Mouse (Mus musculus) spleen, postnatal 10 days (tissue): Measurements from ENCODE around the gene Gm45837.
"Not testable (repeated sequence)": the region's sequence is repeated elsewhere in the genome, so short reads cannot be mapped to it uniquely, and the experiment has no call there.

Experiments
- DNase-seq, 2 experiments: peaks; one replicate each; pipeline ENCODE4 v3.0.0; 2021 to 2022; ENCODE audit warnings: low spot score in 2 of 2

Gm45837 gene

GRCm38 (mm10) chr7:101550686-101551485 lies 140.2 kb downstream of the Gm45837 start:
- no peak for DNase-seq

DNA sequence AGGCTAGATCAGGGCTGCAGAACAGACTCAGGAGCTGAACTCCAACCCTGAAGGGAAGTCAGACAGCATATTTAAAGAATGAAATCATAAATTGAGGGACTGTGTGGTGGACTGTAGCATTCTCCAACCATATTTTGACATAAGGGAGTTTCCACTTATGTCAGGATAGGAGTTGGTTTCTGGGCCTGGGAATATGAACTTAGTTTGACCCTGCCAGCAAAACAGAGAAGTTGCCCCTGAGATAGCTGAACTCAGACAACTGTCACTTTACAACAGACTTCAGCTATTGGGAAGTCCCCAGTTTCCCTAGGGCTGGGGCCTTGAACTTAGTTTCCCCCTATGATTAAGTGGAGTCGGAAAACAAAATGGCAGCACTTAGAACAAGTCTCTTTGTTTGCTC lies 140.8 kb downstream of the Gm45837 start:
- DNase-seq, result no peak

DNA sequence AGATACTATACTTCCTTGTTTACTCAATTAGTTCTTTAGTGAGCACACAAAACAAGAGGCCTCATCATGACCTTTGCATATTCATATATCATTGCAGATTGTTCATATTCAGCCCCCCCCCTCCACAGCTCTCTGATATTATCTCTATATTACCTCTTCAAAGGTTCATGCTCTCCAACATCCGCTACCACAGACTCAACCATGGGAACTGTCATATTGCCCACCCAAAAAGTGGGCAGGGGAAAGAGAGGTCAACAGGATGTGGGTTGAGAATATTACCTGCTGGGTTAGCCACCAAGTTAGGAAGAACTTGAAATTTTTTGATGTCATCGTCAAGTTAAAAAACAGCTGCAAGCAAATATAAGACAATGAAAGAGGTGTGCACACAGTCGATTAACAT lies 144.8 kb downstream of the Gm45837 start:
- DNase-seq, result not testable (repeated sequence)

DNA sequence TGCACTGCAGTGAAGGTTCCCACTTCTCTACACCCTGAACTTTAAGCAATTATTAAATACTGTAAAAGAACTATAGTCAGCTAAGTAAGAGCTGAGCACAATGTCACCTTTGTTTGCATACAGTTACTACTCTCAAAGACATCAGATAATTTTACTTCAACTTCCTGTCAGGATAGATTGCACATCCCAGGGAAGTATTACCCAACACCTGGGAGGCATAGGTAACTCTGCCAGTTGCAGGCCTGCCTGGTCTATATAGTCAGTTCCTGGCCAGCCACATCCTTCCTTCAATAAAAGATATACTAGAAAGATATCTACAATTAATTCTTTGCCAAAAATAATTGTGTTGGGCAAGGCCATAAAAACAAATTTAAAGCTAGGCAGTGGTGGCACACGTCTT lies 146.7 kb downstream of the Gm45837 start:
- no peak for DNase-seq

GRCm38 (mm10) chr7:101559393-101559792 lies 148.7 kb downstream of the Gm45837 start:
- DNase-seq, result not testable (repeated sequence)
